Mouse (Mus musculus): ENCODE data around the gene Mapk9.

DNA sequence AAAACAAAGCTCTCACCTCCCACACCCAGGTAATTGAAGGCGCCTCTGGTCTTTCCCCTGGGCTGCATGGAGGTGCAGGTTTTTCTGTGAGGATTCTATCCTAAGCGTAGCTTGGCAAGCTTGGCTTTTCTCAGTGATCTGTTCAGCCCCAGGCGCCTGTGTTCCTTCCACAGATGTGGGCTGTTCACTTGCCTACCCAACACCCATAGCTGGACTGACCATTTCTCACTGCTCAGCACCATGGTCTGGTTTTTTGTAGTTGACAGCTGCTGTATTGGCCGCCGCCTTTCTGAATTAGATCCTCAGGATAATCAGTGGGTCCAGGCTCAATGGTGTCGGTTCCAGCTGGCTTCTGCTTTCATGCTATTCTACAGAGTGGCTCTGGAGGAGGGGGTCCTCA is 81.1 kb downstream of the Mapk9 start:
- TF ChIP-seq USF1 (IDR thresholded peaks at IDR 0.05; ENCODE audit: low read depth) (no peak), CTCF (IDR thresholded peaks at IDR 0.05; ENCODE audit: control insufficient read depth, insufficient read depth, insufficient read length) (no peak), MYOG (IDR thresholded peaks at IDR 0.05; ENCODE audit: control insufficient read depth, extremely low read depth, insufficient read length) (no peak), MAX (IDR thresholded peaks at IDR 0.05) (no peak), CEBPB (IDR thresholded peaks at IDR 0.05; ENCODE audit: low read depth) (no peak), FOSL1 (IDR thresholded peaks at IDR 0.05; ENCODE audit: insufficient read depth, low read length, poor library complexity, severe bottlenecking) (no peak), MYOD1 (IDR thresholded peaks at IDR 0.05; ENCODE audit: control insufficient read depth, insufficient read length, low read depth) (no peak)

All from C2C12 (cell line).